Mouse (Mus musculus) neural tube, embryonic 14.5 days (tissue): ENCODE data around the gene Apol11b. TPM values are rescaled to one million over a fixed set of nuclear protein-coding genes. Genes with fewer than 3 reads are reported as not detected.

Experiments used
- polyA plus RNA-seq: library from polyadenylated mRNA; unstranded; fragments of >200 nt; fragmentation: Nextera tagmentation; extraction: Ambion mirVana; gene quantifications from 2 replicates; pipeline ENCODE4 v1.2.1, GENCODE M21; 2014

Apol11b gene
- polyA plus RNA-seq, 1 experiment from 2014 or later, result not detected

Other genes with a start within 250 kb of the Apol11b start
- not detected in 2 replicates for gene Apol7a, start 244.2 kb downstream of the Apol11b start, polyA plus RNA-seq
- 0.24 and 0.35 TPM in 2 replicates for gene Apol9a, start 232.2 kb downstream of the Apol11b start, polyA plus RNA-seq
- not detected in 2 replicates for gene Apol7b, start 195.8 kb downstream of the Apol11b start, polyA plus RNA-seq
- gene Apol10a, start 166.2 kb downstream of the Apol11b start, polyA plus RNA-seq, result not detected in 2 replicates
- not detected in 2 replicates for gene Apol11a, start 135.0 kb downstream of the Apol11b start, polyA plus RNA-seq
- gene Apol7c, start 110.0 kb downstream of the Apol11b start, polyA plus RNA-seq, result not detected in 2 replicates
- not detected in 2 replicates for gene 1700025B11Rik, start 81.4 kb downstream of the Apol11b start, polyA plus RNA-seq
- not detected in 2 replicates for gene Apol10b, start 47.2 kb downstream of the Apol11b start, polyA plus RNA-seq
- not detected in 2 replicates for gene Gm36245, start 44.0 kb downstream of the Apol11b start, polyA plus RNA-seq
- not detected in 2 replicates for gene Apol7e, start 55.6 kb upstream of the Apol11b start, polyA plus RNA-seq
- gene Apol9b, start 85.8 kb upstream of the Apol11b start, polyA plus RNA-seq, result 0.16 TPM in 1 of 2 replicates, not detected in the other
- 0.07 TPM in 1 of 2 replicates, not detected in the other for gene Apol8, start 113.7 kb upstream of the Apol11b start, polyA plus RNA-seq
- gene Myh9, start 198.9 kb upstream of the Apol11b start, polyA plus RNA-seq, result 9.5 and 13.8 TPM in 2 replicates